Mouse (Mus musculus): ENCODE data around the gene Stau1.
A peak's percentile ranks its signal among the peaks of the same experiment; 100 is the strongest.

Stau1 gene

GRCm38 (mm10) chr2:166983351-166983894 lies 12.7 kb downstream of the Stau1 start:
- DNase-seq, result peak; percentile 28

- peak in 1 of 2 experiments; percentile 17 for DNase-seq
Measured at GRCm38 (mm10) chr2:166980161-166980560, 15.9 kb downstream of the Stau1 start.

- no peak for DNase-seq
Measured at GRCm38 (mm10) chr2:166977490-166977889, 18.6 kb downstream of the Stau1 start.

- DNase-seq, result peak; percentile 19 to 24
Measured at GRCm38 (mm10) chr2:166976356-166976755, 19.7 kb downstream of the Stau1 start.

- peak; percentile 23 to 24 for DNase-seq
Measured at GRCm38 (mm10) chr2:166974177-166974872, 21.8 kb downstream of the Stau1 start.

GRCm38 (mm10) chr2:166973153-166973552 lies 22.9 kb downstream of the Stau1 start:
- no peak for DNase-seq

GRCm38 (mm10) chr2:166964773-166965172 lies 31.3 kb downstream of the Stau1 start:
- DNase-seq, result no peak

- DNase-seq, result no peak
Measured at GRCm38 (mm10) chr2:166963257-166963656, 32.8 kb downstream of the Stau1 start.

GRCm38 (mm10) chr2:166960648-166961330 lies 35.3 kb downstream of the Stau1 start:
- DNase-seq, result no peak

- peak; percentile 76 to 81 for DNase-seq
Measured at GRCm38 (mm10) chr2:166956805-166957204, 39.3 kb downstream of the Stau1 start.

- no peak for DNase-seq
Measured at GRCm38 (mm10) chr2:166952151-166952550, 43.9 kb downstream of the Stau1 start.

GRCm38 (mm10) chr2:166950853-166951648 lies 45.0 kb downstream of the Stau1 start:
- no peak for DNase-seq

GRCm38 (mm10) chr2:166948936-166949335 lies 47.2 kb downstream of the Stau1 start:
- no peak for DNase-seq

GRCm38 (mm10) chr2:166948246-166948645 lies 47.9 kb downstream of the Stau1 start:
- no peak for DNase-seq

GRCm38 (mm10) chr2:166945456-166945855 lies 50.6 kb downstream of the Stau1 start:
- peak; percentile 15 to 24 for DNase-seq

- no peak for DNase-seq
Measured at GRCm38 (mm10) chr2:166944346-166944745, 51.8 kb downstream of the Stau1 start.

GRCm38 (mm10) chr2:166943146-166943545 lies 53.0 kb downstream of the Stau1 start:
- no peak for DNase-seq

GRCm38 (mm10) chr2:166936166-166936565 lies 59.9 kb downstream of the Stau1 start:
- DNase-seq, result no peak

- no peak for DNase-seq
Measured at GRCm38 (mm10) chr2:166935582-166935981, 60.5 kb downstream of the Stau1 start.

GRCm38 (mm10) chr2:166934416-166934815 lies 61.7 kb downstream of the Stau1 start:
- no peak for DNase-seq

GRCm38 (mm10) chr2:166933943-166934342 lies 62.2 kb downstream of the Stau1 start:
- DNase-seq, result no peak

GRCm38 (mm10) chr2:166923971-166924370 lies 72.1 kb downstream of the Stau1 start:
- no peak for DNase-seq

- DNase-seq, result no peak
Measured at GRCm38 (mm10) chr2:166910536-166910935, 85.6 kb downstream of the Stau1 start.

Data from B cell, adult 2 months (primary cell).